Mouse (Mus musculus): ENCODE measurements around the gene Map2k4. TPM values are rescaled to one million over a fixed set of nuclear protein-coding genes. Genes with fewer than 3 reads are reported as not detected.

Gene Map2k4
- 29.0 and 35.9 TPM in 2 replicates for total RNA-seq (2012; rRNA removed)

- in situ Hi-C loops (cut with MboI; ENCODE audit: low sequenced_read_pairs in 2 of 2, unreplicated experiment in 2 of 2): no loop called here
- peak; percentile 68 for DNase-seq (ENCODE audit: low read depth, low spot score)
- H3K9me3 ChIP-seq (ENCODE audit: control insufficient read depth, insufficient read depth, low read depth, low read length): no peaks in the 10 kb centered on the region
- peak within 1 kb of the TSS; percentile 82 to 87 for H3K4me3 ChIP-seq (ENCODE audit: insufficient read depth in 1 of 2, low read depth in 1 of 2, low read length in 2 of 2, poor library complexity in 1 of 2, severe bottlenecking in 1 of 2)
- H3K9ac ChIP-seq (ENCODE audit: insufficient read depth, low read depth, low read length, poor library complexity, severe bottlenecking): peak within 1 kb of the TSS; percentile 92
- H3K36me3 ChIP-seq (ENCODE audit: control insufficient read depth, insufficient read depth, low read length, poor library complexity, severe bottlenecking): no peaks in the 10 kb centered on the region
- no peak within 1 kb of the TSS for H3K27ac ChIP-seq (ENCODE audit: insufficient read depth, low read depth, low read length, poor library complexity, severe bottlenecking)
- no peaks in the 10 kb centered on the region; a peak in 1 of 4 replicates for H3K4me1 ChIP-seq (ENCODE audit: control insufficient read depth in 2 of 2, insufficient read depth in 2 of 2, low read length in 2 of 2, poor library complexity in 1 of 2)
- TF ChIP-seq MAFK (IDR thresholded peaks at IDR 0.05; ENCODE audit: insufficient read depth, low read depth, low read length) (no peak), ZNF384 (IDR thresholded peaks at IDR 0.05; ENCODE audit: low read depth, low read length) (no peak), HCFC1 (IDR thresholded peaks at IDR 0.05; ENCODE audit: borderline replicate concordance, insufficient read depth, low read length) (0 out of 2 replicates have a peak, but pooled peaks have one; percentile 39)
Measured at GRCm38 (mm10) chr11:65788154-65788553, at the start of gene Map2k4. Gene Map2k4, minus strand, starts transcription at chr11:65788297.

GRCm38 (mm10) chr11:65824556-65824955 lies 36.5 kb upstream of the Map2k4 start:
- peaks cover 6% of the 10 kb centered on the region; the same call in 1 of the 2 replicates for H3K36me3 ChIP-seq (ENCODE audit: control insufficient read depth, insufficient read depth, low read length, poor library complexity, severe bottlenecking)

GRCm38 (mm10) chr11:65820877-65821276 lies 32.8 kb upstream of the Map2k4 start:
- in situ Hi-C loops (cut with MboI; ENCODE audit: low sequenced_read_pairs in 2 of 2, unreplicated experiment in 2 of 2): loop anchor here in 1 of 2 experiments (25.0 kb wide), 1 partner anchor 1216 kb away; the partner anchor contains the start of gene Tmem220
- TF ChIP-seq ZC3H11A (IDR thresholded peaks at IDR 0.05; ENCODE audit: borderline replicate concordance, low read depth, low read length) (peak; percentile 53; the same call in 1 of the 2 replicates), HCFC1 (IDR thresholded peaks at IDR 0.05; ENCODE audit: borderline replicate concordance, insufficient read depth, low read length) (no peak), CHD2 (IDR thresholded peaks at IDR 0.05; ENCODE audit: low read depth, low read length) (no peak), MAFK (IDR thresholded peaks at IDR 0.05; ENCODE audit: insufficient read depth, low read depth, low read length) (no peak), ZNF384 (IDR thresholded peaks at IDR 0.05; ENCODE audit: low read depth, low read length) (no peak)
- peaks cover 3% of the 10 kb centered on the region; the same call in 1 of the 2 replicates for H3K36me3 ChIP-seq (ENCODE audit: control insufficient read depth, insufficient read depth, low read length, poor library complexity, severe bottlenecking)

More at GRCm38 (mm10) chr11:65824556-65824955, 36.5 kb upstream of the Map2k4 start:
- Histone ChIP-seq H3K4me3 (ENCODE audit: insufficient read depth in 1 of 2, low read depth in 1 of 2, low read length in 2 of 2, poor library complexity in 1 of 2, severe bottlenecking in 1 of 2) (no peak overlapping the region), H3K27ac (ENCODE audit: insufficient read depth, low read depth, low read length, poor library complexity, severe bottlenecking) (no peak overlapping the region), H3K9ac (ENCODE audit: insufficient read depth, low read depth, low read length, poor library complexity, severe bottlenecking) (no peak overlapping the region), H3K9me3 (ENCODE audit: control insufficient read depth, insufficient read depth, low read depth, low read length) (no peaks in the 10 kb centered on the region), H3K4me1 (ENCODE audit: control insufficient read depth in 2 of 2, insufficient read depth in 2 of 2, low read length in 2 of 2, poor library complexity in 1 of 2) (no peaks in the 10 kb centered on the region)
- in situ Hi-C loops (cut with MboI; ENCODE audit: low sequenced_read_pairs in 2 of 2, unreplicated experiment in 2 of 2): loop anchor here in 1 of 2 experiments (25.0 kb wide), 1 partner anchor 1213 kb away; the partner anchor contains the start of gene Tmem220
- TF ChIP-seq ZC3H11A (IDR thresholded peaks at IDR 0.05; ENCODE audit: borderline replicate concordance, low read depth, low read length): no peak
- no peak for TF ChIP-seq HCFC1 (IDR thresholded peaks at IDR 0.05; ENCODE audit: borderline replicate concordance, insufficient read depth, low read length)
- TF ChIP-seq CHD2 (IDR thresholded peaks at IDR 0.05; ENCODE audit: low read depth, low read length): no peak
- TF ChIP-seq ZNF384 (IDR thresholded peaks at IDR 0.05; ENCODE audit: low read depth, low read length): no peak
- no peak for TF ChIP-seq MAFK (IDR thresholded peaks at IDR 0.05; ENCODE audit: insufficient read depth, low read depth, low read length)
- no peak for DNase-seq (ENCODE audit: low read depth, low spot score)

GRCm38 (mm10) chr11:65820280-65820679 lies 32.2 kb upstream of the Map2k4 start:
- Histone ChIP-seq H3K4me3 (ENCODE audit: insufficient read depth in 1 of 2, low read depth in 1 of 2, low read length in 2 of 2, poor library complexity in 1 of 2, severe bottlenecking in 1 of 2) (no peak overlapping the region), H3K9ac (ENCODE audit: insufficient read depth, low read depth, low read length, poor library complexity, severe bottlenecking) (no peak overlapping the region), H3K9me3 (ENCODE audit: control insufficient read depth, insufficient read depth, low read depth, low read length) (no peaks in the 10 kb centered on the region), H3K36me3 (ENCODE audit: control insufficient read depth, insufficient read depth, low read length, poor library complexity, severe bottlenecking) (peaks cover 5% of the 10 kb centered on the region; the same call in 1 of the 2 replicates), H3K27ac (ENCODE audit: insufficient read depth, low read depth, low read length, poor library complexity, severe bottlenecking) (no peak overlapping the region), H3K4me1 (ENCODE audit: control insufficient read depth in 2 of 2, insufficient read depth in 2 of 2, low read length in 2 of 2, poor library complexity in 1 of 2) (no peaks in the 10 kb centered on the region)
- DNase-seq (ENCODE audit: low read depth, low spot score): no peak
- TF ChIP-seq CHD2 (IDR thresholded peaks at IDR 0.05; ENCODE audit: low read depth, low read length) (no peak), HCFC1 (IDR thresholded peaks at IDR 0.05; ENCODE audit: borderline replicate concordance, insufficient read depth, low read length) (no peak)
- in situ Hi-C loops (cut with MboI; ENCODE audit: low sequenced_read_pairs in 2 of 2, unreplicated experiment in 2 of 2): loop anchor here in 1 of 2 experiments (25.0 kb wide), 1 partner anchor 1217 kb away; the partner anchor contains the start of gene Tmem220

More at GRCm38 (mm10) chr11:65820877-65821276, 32.8 kb upstream of the Map2k4 start:
- DNase-seq (ENCODE audit: low read depth, low spot score): peak; percentile 65
- no peak overlapping the region for H3K4me3 ChIP-seq (ENCODE audit: insufficient read depth in 1 of 2, low read depth in 1 of 2, low read length in 2 of 2, poor library complexity in 1 of 2, severe bottlenecking in 1 of 2)
- H3K9me3 ChIP-seq (ENCODE audit: control insufficient read depth, insufficient read depth, low read depth, low read length): no peaks in the 10 kb centered on the region
- no peaks in the 10 kb centered on the region for H3K4me1 ChIP-seq (ENCODE audit: control insufficient read depth in 2 of 2, insufficient read depth in 2 of 2, low read length in 2 of 2, poor library complexity in 1 of 2)
- no peak overlapping the region for H3K27ac ChIP-seq (ENCODE audit: insufficient read depth, low read depth, low read length, poor library complexity, severe bottlenecking)
- H3K9ac ChIP-seq (ENCODE audit: insufficient read depth, low read depth, low read length, poor library complexity, severe bottlenecking): no peak overlapping the region
